Mouse (Mus musculus): ENCODE measurements at regions not wholly inside any gene's neighbourhood (a gene's known extent, or its start where the extent isn't known, plus 50 kb on each side); places are given as distances from the start of the nearest gene placed in this dataset.

- TF ChIP-seq MAFK (IDR thresholded peaks at IDR 0.05; ENCODE audit: insufficient read depth, low read depth, low read length) (no peak), CHD2 (IDR thresholded peaks at IDR 0.05; ENCODE audit: low read depth, low read length) (no peak), HCFC1 (IDR thresholded peaks at IDR 0.05; ENCODE audit: borderline replicate concordance, insufficient read depth, low read length) (no peak), ZC3H11A (IDR thresholded peaks at IDR 0.05; ENCODE audit: borderline replicate concordance, low read depth, low read length) (no peak), ZNF384 (IDR thresholded peaks at IDR 0.05; ENCODE audit: low read depth, low read length) (no peak)
Observed at GRCm38 (mm10) chr3:56859841-56860240, 441.9 kb downstream of the Tm4sf1 start.

All from ES-E14 (cell line).